Mouse (Mus musculus): ENCODE data around the gene Emsy.

- TF ChIP-seq CTCF (IDR thresholded peaks at IDR 0.05; ENCODE audit: low read depth, low read length) (no peak), GATA1 (IDR thresholded peaks at IDR 0.05; ENCODE audit: borderline replicate concordance, low read length) (no peak)
Observed at GRCm38 (mm10) chr7:98563991-98564390, 92.6 kb downstream of the Emsy start.

All from G1E (cell line).